Mouse (Mus musculus) lung, postnatal 0 days (tissue): ENCODE results near the gene Cacna1d.

Experiments used
- CTCF ChIP-seq: IDR thresholded peaks from 2 replicates; pipeline ENCODE4 v1.5.1; 2016; ENCODE audit warnings: antibody characterized with exemption, mild to moderate bottlenecking
- EP300 ChIP-seq: IDR thresholded peaks from 2 replicates; pipeline ENCODE4 v1.6.1; 2016; ENCODE audit warnings: antibody characterized with exemption, mild to moderate bottlenecking, control low read depth

DNA sequence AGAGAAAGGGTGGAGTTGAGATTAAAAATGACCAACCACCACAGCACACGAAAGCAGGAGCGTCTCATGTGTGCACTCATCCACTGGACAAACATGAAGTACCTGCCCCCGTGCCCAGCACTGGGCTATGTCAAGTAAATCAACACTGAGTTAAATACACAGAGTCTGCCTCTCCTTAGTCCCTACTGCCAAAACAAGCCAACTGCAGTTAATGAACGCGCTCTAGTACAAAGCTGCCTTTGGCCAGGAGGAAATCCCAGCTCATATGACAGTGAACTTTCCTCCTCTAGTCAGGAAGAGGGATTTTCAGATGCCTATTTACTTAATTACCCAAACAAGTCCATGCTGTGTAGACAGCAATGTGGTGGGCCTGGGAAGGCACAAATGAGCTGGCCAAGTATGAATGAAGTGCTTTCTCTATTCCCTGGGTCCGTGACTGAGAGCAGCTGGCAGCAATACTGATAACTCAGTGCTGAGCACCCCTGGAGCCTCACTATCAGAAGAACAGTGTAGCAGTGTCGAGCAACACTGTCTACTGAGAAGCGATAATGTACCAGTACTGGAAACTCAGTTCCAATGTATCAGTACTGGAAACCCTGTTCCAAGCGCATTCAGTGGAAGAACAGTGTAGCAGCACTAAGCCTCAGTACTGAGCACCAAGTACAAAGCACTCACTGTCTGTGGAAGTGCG, 229.5 kb downstream of the Cacna1d start:
- TF ChIP-seq CTCF: no peak
- no peak for TF ChIP-seq EP300
